In genomic region chr17:35838122-35838544, GRCm38 (mm10) we compare ENCODE assay signal across 8 mouse cellular contexts. TPM values are rescaled to one million over a fixed set of nuclear protein-coding genes. Genes with fewer than 3 reads are reported as not detected.
DNase-seq lines count a peak whose midpoint lies in the region; ATAC-seq and TF ChIP-seq lines count a peak whose summit lies in the region.

TSS of gene Tubb5 (minus strand) at chr17:35838306.

- H3K4me2 ChIP-seq in forebrain, postnatal 0 days (ENCODE audit: low read depth), result peak within 1 kb of the TSS; percentile 77
- peak within 1 kb of the TSS; percentile 86 for H3K4me2 ChIP-seq in lung, embryonic 16.5 days (ENCODE audit: low read depth, low read length)

- H3K4me3 ChIP-seq in G1E (ENCODE audit: low read depth, low read length), result peak within 1 kb of the TSS; percentile 73
- peak within 1 kb of the TSS; percentile 90 for H3K4me3 ChIP-seq in forebrain, postnatal 0 days (ENCODE audit: low read depth, low read length)
- peak within 1 kb of the TSS; percentile 90 for H3K4me3 ChIP-seq in lung, embryonic 16.5 days (ENCODE audit: low read length)

- H3K27me3 ChIP-seq in G1E (ENCODE audit: insufficient read depth, low read length), result no peaks in the 10 kb centered on the region
- no peaks in the 10 kb centered on the region for H3K27me3 ChIP-seq in forebrain, postnatal 0 days (ENCODE audit: insufficient read depth, low read length)
- H3K27me3 ChIP-seq in lung, embryonic 16.5 days (ENCODE audit: control insufficient read depth, insufficient read depth, low read depth, low read length), result no peaks in the 10 kb centered on the region

- peak; percentile 36 for ATAC-seq in G1E (ENCODE audit: extremely low read depth, insufficient number of reproducible peaks, low FRiP score, poor library complexity, severe bottlenecking)
- ATAC-seq in forebrain, postnatal 0 days, result peak; percentile 75
- peak; percentile 80 for ATAC-seq in lung, embryonic 16.5 days (ENCODE audit: low read depth)

- no peaks in the 10 kb centered on the region for H3K9me3 ChIP-seq in G1E (replicated peaks)
- H3K9me3 ChIP-seq in forebrain, postnatal 0 days (ENCODE audit: low read length), result no peaks in the 10 kb centered on the region
- no peaks in the 10 kb centered on the region for H3K9me3 ChIP-seq in lung, embryonic 16.5 days (ENCODE audit: control insufficient read depth, low read length)

- H3K4me1 ChIP-seq in G1E (ENCODE audit: insufficient read depth, low read depth, low read length), result peaks cover 49% of the 10 kb centered on the region
- peaks cover 25% of the 10 kb centered on the region; the same call in 1 of the 2 replicates for H3K4me1 ChIP-seq in forebrain, postnatal 0 days (ENCODE audit: insufficient read depth)
- H3K4me1 ChIP-seq in lung, embryonic 16.5 days (replicated peaks; ENCODE audit: control insufficient read depth, insufficient read depth, low read length), result peaks cover 37% of the 10 kb centered on the region

- H3K36me3 ChIP-seq in G1E (replicated peaks), result peaks cover 41% of the 10 kb centered on the region
- H3K36me3 ChIP-seq in forebrain, postnatal 0 days (ENCODE audit: insufficient read depth), result peaks cover 30% of the 10 kb centered on the region
- H3K36me3 ChIP-seq in lung, embryonic 16.5 days (ENCODE audit: control insufficient read depth, insufficient read depth, low read length), result peaks cover 37% of the 10 kb centered on the region

- H3K27ac ChIP-seq in forebrain, postnatal 0 days (ENCODE audit: low read depth, low read length), result peak within 1 kb of the TSS; percentile 98
- peak within 1 kb of the TSS; percentile 100 for H3K27ac ChIP-seq in lung, embryonic 16.5 days (ENCODE audit: low read length)

- peak within 1 kb of the TSS; percentile 93 for H3K9ac ChIP-seq in forebrain, postnatal 0 days
- peak within 1 kb of the TSS; percentile 82 for H3K9ac ChIP-seq in lung, embryonic 16.5 days (ENCODE audit: low read length)

- peak; percentile 87 for DNase-seq in G1E (ENCODE audit: low spot score)
- DNase-seq in cerebellum, adult 18-20 months, result peak; percentile 97 to 98
- DNase-seq in forebrain, postnatal 0 days, result peak; percentile 98
- DNase-seq in heart, postnatal 4 days, result peak; percentile 97
- peak; percentile 86 for DNase-seq in layer of hippocampus, adult 9-10 months (ENCODE audit: low spot score)
- DNase-seq in ovary, postnatal 10 days (ENCODE audit: low spot score), result peak; percentile 90
- peak; percentile 95 to 96 for DNase-seq in thymus, postnatal 10 days (ENCODE audit: low spot score in 2 of 2)

- 3% methylated on average over 29 of the region's 29 CpGs for WGBS in forebrain, postnatal 0 days
- under 1% methylated on average over 29 of the region's 29 CpGs for WGBS in lung, embryonic 16.5 days

- no peak for TF ChIP-seq CTCF in G1E (IDR thresholded peaks at IDR 0.05; ENCODE audit: low read depth, low read length)
- TF ChIP-seq CTCF in forebrain, postnatal 0 days (IDR thresholded peaks at IDR 0.05; ENCODE audit: low read depth), result no peak

RNA-seq across cellular contexts. Expression of gene Tubb5, which starts in this region (rescaled TPM):
- total RNA-seq in G1E (2014; fragmentation: Nextera tagmentation) (677 and 817 TPM in 2 replicates), G1E (2017) (849 and 1,028 TPM in 2 replicates)
- 299 and 510 TPM in 2 replicates for polyA plus RNA-seq in G1E (2012)
- 3,707 and 3,724 TPM in 2 replicates for total RNA-seq in forebrain, postnatal 0 days (2014; rRNA removed)
- polyA plus RNA-seq in forebrain, postnatal 0 days (2015; fragmentation: Nextera tagmentation; extraction: Ambion mirVana), result 2,151 and 2,226 TPM in 2 replicates
- total RNA-seq in heart, postnatal 4 days (2021), result 100 to 1,000 TPM; 908 to 913 TPM
- polyA plus RNA-seq in lung, embryonic 16.5 days (2015; fragmentation: Nextera tagmentation; extraction: Ambion mirVana), result 877 and 940 TPM in 2 replicates

Comparison
In these comparisons a context has a peak if more than half of its experiments do, and no peak if none do; other contexts are left out.
1. Peak in every context shown above with its lines: DNase-seq, ATAC-seq, H3K4me3 ChIP-seq and H3K27ac ChIP-seq.